Mouse (Mus musculus) neural tube, embryonic 14.5 days (tissue): ENCODE measurements at regions not wholly inside any gene's neighbourhood (a gene's known extent, or its start where the extent isn't known, plus 50 kb on each side); places are given as distances from the start of the nearest gene placed in this dataset.
A peak's percentile ranks its signal among the peaks of the same experiment; 100 is the strongest.
"Not testable (repeated sequence)": the region's sequence is repeated elsewhere in the genome, so short reads cannot be mapped to it uniquely, and the experiment has no call there.

Experiments used
- ATAC-seq: fragments of 200-750 bp; cut with Nextera tagmentation; 2 replicates; pipeline ENCODE4 v1.8.0; 2017; ENCODE audit warnings: low read depth, mild to moderate bottlenecking, moderate TSS enrichment, moderate library complexity
- H3K27ac ChIP-seq: fragments of 300-500 bp; sonication (generic); 2 replicates; pipeline ENCODE4 v1.5.1; 2014; ENCODE audit warnings: low read depth, mild to moderate bottlenecking, control low read depth, low read length, moderate library complexity, mixed read lengths
- H3K27me3 ChIP-seq: fragments of 300-500 bp; sonication (generic); 2 replicates; pipeline ENCODE4 v1.6.1; 2014; ENCODE audit warnings: low read length; ENCODE audit not compliant: control insufficient read depth, insufficient read depth
- H3K36me3 ChIP-seq: fragments of 300-500 bp; sonication (generic); 2 replicates; pipeline ENCODE4 v1.6.1; 2014; ENCODE audit warnings: low read length, mixed read lengths; ENCODE audit not compliant: control insufficient read depth, insufficient read depth
- H3K4me1 ChIP-seq: fragments of 300-500 bp; sonication (generic); 2 replicates; pipeline ENCODE4 v1.6.1; 2014; ENCODE audit warnings: low read length; ENCODE audit not compliant: control insufficient read depth, insufficient read depth
- H3K4me2 ChIP-seq: fragments of 300-500 bp; sonication (generic); 2 replicates; pipeline ENCODE4 v1.6.1; 2014; ENCODE audit warnings: mild to moderate bottlenecking, low read depth, low read length, control low read depth
- H3K4me3 ChIP-seq: fragments of 300-500 bp; sonication (generic); 2 replicates; pipeline ENCODE4 v1.5.1; 2014; ENCODE audit warnings: low read depth, low read length, control low read depth, mixed read lengths
- H3K9ac ChIP-seq: fragments of 300-500 bp; sonication (generic); replicated peaks from 2 replicates; pipeline ENCODE4 v1.6.1; 2014; ENCODE audit warnings: low read depth, mild to moderate bottlenecking, control low read depth, low read length, mixed read lengths
- H3K9me3 ChIP-seq: fragments of 300-500 bp; sonication (generic); 2 replicates; pipeline ENCODE4 v1.6.1; 2016; ENCODE audit warnings: low read length; ENCODE audit not compliant: control insufficient read depth
- WGBS: fragments of 180-500 bp; shearing (Covaris S2); extraction: QIAGEN DNeasy Blood & Tissue Kit; methylation state at CpG from one replicate; pipeline ENCODE4 v1.1.7; 2014; 5-methylcytosine and 5-hydroxymethylcytosine counted together

DNA sequence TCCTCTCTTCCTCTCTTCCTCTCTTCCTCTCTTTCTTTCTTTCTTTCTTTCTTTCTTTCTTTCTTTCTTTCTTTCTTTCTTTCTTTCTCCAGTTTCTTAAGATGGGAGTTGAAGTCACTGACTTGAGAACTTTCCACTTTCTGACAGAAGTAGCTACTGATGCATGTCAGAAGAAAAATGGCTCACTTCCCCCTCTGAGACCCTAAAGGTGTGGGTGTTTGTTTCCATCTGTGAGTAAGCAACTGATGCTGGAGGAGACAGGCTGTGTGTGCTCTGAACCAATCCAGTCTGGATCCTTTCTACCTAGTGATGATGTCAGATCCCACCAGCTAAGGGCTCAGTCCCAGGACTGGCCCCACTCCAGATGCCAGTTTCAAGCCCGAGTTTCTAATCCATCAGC is 72.5 kb upstream of the Slc1a3 start:
- H3K9me3 ChIP-seq: no peaks in the 10 kb centered on the region
- no peaks in the 10 kb centered on the region for H3K36me3 ChIP-seq
- peaks cover 8% of the 10 kb centered on the region; the same call in 1 of the 2 replicates for H3K4me1 ChIP-seq
- WGBS: 38% methylated on average over 1 of the region's 1 CpGs
- no peak overlapping the region for H3K4me3 ChIP-seq
- H3K4me2 ChIP-seq: no peak overlapping the region
- no peak overlapping the region for H3K9ac ChIP-seq
- no peaks in the 10 kb centered on the region for H3K27me3 ChIP-seq
- no peak overlapping the region for H3K27ac ChIP-seq
- ATAC-seq: no peak

DNA sequence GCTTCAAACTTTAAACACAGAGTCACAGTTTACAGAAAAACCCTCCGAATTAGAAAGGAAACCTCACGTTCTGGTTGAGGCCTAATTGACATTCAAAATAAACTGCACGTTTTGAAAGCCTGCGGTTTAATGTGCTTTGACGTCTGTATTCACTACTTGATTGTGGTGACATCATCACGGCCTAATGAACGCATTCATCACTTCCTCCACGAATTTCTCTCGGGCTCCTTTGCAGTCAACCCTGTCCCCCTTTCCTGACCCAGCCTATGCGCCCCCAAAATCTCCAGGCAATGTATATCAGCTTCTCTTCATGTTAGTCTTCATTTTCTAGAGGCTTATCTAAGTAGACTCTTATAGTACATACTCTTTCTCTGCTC is 71.6 kb upstream of the Slc1a3 start:
- WGBS: 36% methylated on average over 10 of the region's 10 CpGs
- Histone ChIP-seq H3K9ac (no peak overlapping the region), H3K36me3 (no peaks in the 10 kb centered on the region), H3K4me1 (peaks cover 8% of the 10 kb centered on the region; the same call in 1 of the 2 replicates), H3K27me3 (no peaks in the 10 kb centered on the region), H3K27ac (peak overlapping the region; percentile 39; the same call in 1 of the 2 replicates), H3K4me2 (no peak overlapping the region; the same call in 1 of the 2 replicates), H3K4me3 (no peak overlapping the region), H3K9me3 (no peaks in the 10 kb centered on the region)
- no peak for ATAC-seq

- no peak overlapping the region; the same call in 1 of the 2 replicates for H3K4me2 ChIP-seq
- H3K27ac ChIP-seq: peak overlapping the region; percentile 72
- no peaks in the 10 kb centered on the region for H3K36me3 ChIP-seq
- no peak overlapping the region for H3K9ac ChIP-seq
- peaks cover 8% of the 10 kb centered on the region; the same call in 1 of the 2 replicates for H3K4me1 ChIP-seq
- H3K27me3 ChIP-seq: no peaks in the 10 kb centered on the region
- WGBS: 35% methylated on average over 28 of the region's 28 CpGs
- ATAC-seq: peak; percentile 89
- H3K4me3 ChIP-seq: no peak overlapping the region
- H3K9me3 ChIP-seq: no peaks in the 10 kb centered on the region
These were observed 70.9 kb upstream of the Slc1a3 start for GRCm38 (mm10) chr15:8781159-8782130.

DNA sequence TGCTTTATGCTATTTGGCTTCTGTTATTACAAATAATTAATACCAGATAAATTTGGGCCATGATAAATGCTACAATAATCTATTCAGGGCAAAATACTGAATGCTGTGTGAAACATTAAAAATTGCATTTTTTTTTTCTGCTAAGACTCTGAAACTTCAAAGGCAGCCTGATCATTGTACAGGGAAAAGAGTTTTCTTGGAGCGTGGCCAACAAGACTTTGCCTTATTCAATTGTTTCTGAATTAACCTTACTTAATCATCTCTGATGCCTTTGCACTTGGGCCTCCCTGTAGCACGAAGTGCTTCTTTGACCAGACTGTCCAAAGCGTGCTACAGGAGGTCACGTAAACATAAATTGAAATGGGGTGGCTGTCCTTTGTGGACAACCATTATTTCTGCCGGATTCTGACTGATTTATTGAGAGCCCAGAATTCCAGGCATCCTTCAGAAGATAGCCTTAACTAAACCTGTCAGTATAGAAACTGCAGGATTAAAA is 69.9 kb upstream of the Slc1a3 start:
- WGBS: 23% methylated on average over 5 of the region's 5 CpGs
- no peaks in the 10 kb centered on the region for H3K36me3 ChIP-seq
- no peak overlapping the region for H3K4me2 ChIP-seq
- H3K9ac ChIP-seq: no peak overlapping the region
- 0 out of 2 replicates have a peak, but pooled peaks have one; percentile 15 for ATAC-seq
- H3K9me3 ChIP-seq: no peaks in the 10 kb centered on the region
- H3K4me3 ChIP-seq: no peak overlapping the region
- H3K27me3 ChIP-seq: no peaks in the 10 kb centered on the region
- H3K4me1 ChIP-seq: peaks cover 5% of the 10 kb centered on the region; the same call in 1 of the 2 replicates
- peak overlapping the region; percentile 44; the same call in 1 of the 2 replicates for H3K27ac ChIP-seq

- ATAC-seq: no peak
- Histone ChIP-seq H3K27ac (no peak overlapping the region), H3K27me3 (no peaks in the 10 kb centered on the region), H3K9me3 (no peaks in the 10 kb centered on the region), H3K36me3 (no peaks in the 10 kb centered on the region), H3K4me1 (no peaks in the 10 kb centered on the region), H3K9ac (no peak overlapping the region), H3K4me3 (no peak overlapping the region), H3K4me2 (no peak overlapping the region)
- 95% methylated on average over 16 of the region's 16 CpGs for WGBS
These were observed 57.3 kb upstream of the Slc1a3 start for GRCm38 (mm10) chr15:8767624-8768571.

- H3K4me3 ChIP-seq, H3K9ac ChIP-seq, H3K4me1 ChIP-seq, H3K9me3 ChIP-seq, ATAC-seq, H3K27ac ChIP-seq, H3K36me3 ChIP-seq, H3K4me2 ChIP-seq, H3K27me3 ChIP-seq: not testable (repeated sequence)
These were observed 55.6 kb upstream of the Slc1a3 start for GRCm38 (mm10) chr15:8766208-8766607.

GRCm38 (mm10) chr15:8761741-8762271 is 51.2 kb upstream of the Slc1a3 start:
- Histone ChIP-seq H3K4me1 (no peaks in the 10 kb centered on the region), H3K27me3 (no peaks in the 10 kb centered on the region), H3K4me3 (no peak overlapping the region), H3K27ac (no peak overlapping the region), H3K4me2 (no peak overlapping the region), H3K36me3 (no peaks in the 10 kb centered on the region), H3K9me3 (no peaks in the 10 kb centered on the region), H3K9ac (no peak overlapping the region)
- 52% methylated on average over 9 of the region's 9 CpGs for WGBS
- peak; percentile 46; the same call in 1 of the 2 replicates for ATAC-seq

DNA sequence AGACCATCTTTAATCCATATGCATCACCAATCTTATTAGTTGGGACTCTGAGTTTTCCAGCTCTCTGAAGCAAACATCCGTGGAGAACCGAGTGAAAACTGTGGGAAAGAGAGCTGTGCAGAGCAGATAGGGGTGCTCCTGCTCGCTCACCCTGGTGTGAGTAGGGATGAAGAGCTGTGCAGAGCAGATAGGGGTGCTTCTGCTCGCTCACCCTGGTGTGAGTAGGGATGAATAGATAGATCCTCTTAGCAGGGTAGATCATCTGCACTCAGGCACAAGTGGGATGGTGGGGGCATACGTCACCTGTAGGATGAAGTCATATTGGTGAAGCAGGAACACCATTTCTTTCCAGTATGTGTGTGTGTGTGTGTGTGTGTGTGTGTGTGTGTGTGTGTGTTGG is 50.6 kb upstream of the Slc1a3 start:
- no peaks in the 10 kb centered on the region for H3K9me3 ChIP-seq
- ATAC-seq: no peak
- WGBS: 84% methylated on average over 5 of the region's 5 CpGs
- no peaks in the 10 kb centered on the region for H3K27me3 ChIP-seq
- H3K4me3 ChIP-seq: no peak overlapping the region
- no peak overlapping the region for H3K27ac ChIP-seq
- no peaks in the 10 kb centered on the region for H3K4me1 ChIP-seq
- H3K9ac ChIP-seq: no peak overlapping the region
- H3K4me2 ChIP-seq: no peak overlapping the region
- H3K36me3 ChIP-seq: no peaks in the 10 kb centered on the region
